Mouse (Mus musculus) CH12.LX (cell line): ENCODE measurements around the gene C130026I21Rik. TPM values are rescaled to one million over a fixed set of nuclear protein-coding genes. Genes with fewer than 3 reads are reported as not detected.
"Not testable (repeated sequence)": the region's sequence is repeated elsewhere in the genome, so short reads cannot be mapped to it uniquely, and the experiment has no call there.

Experiments
- DNase-seq: peaks from one replicate; pipeline ENCODE4 v3.0.0-alpha.2; 2013; ENCODE audit errors: extremely low read depth
- H3K27ac ChIP-seq: 2 replicates; pipeline ENCODE4 v1.5.1; 2012; ENCODE audit warnings: low read depth, mild to moderate bottlenecking, control low read depth, moderate library complexity; ENCODE audit not compliant: insufficient read depth
- H3K27me3 ChIP-seq: replicated peaks from 2 replicates; pipeline ENCODE3; 2012; ENCODE audit warnings: inconsistent platforms
- H3K36me3 ChIP-seq, 2 experiments: replicated peaks in 1 of 2; 2 replicates each; pipeline versions ENCODE3 to v1.6.1; 2012; ENCODE audit warnings: inconsistent platforms in 1 of 2, low read length in 1 of 2, mild to moderate bottlenecking in 1 of 2, mixed read lengths in 1 of 2, moderate library complexity in 1 of 2; ENCODE audit not compliant: control insufficient read depth in 1 of 2, insufficient read depth in 1 of 2
- H3K4me1 ChIP-seq, 2 experiments: 2 replicates each; pipeline ENCODE4 v1.6.1; 2012; ENCODE audit warnings: inconsistent platforms in 1 of 2, moderate library complexity in 1 of 2; ENCODE audit not compliant: insufficient read depth in 2 of 2, control insufficient read depth in 1 of 2
- H3K4me2 ChIP-seq: 2 replicates; pipeline ENCODE4 v1.6.1; 2012; ENCODE audit warnings: low read depth, mild to moderate bottlenecking, control low read depth; ENCODE audit not compliant: poor library complexity, insufficient read depth, severe bottlenecking
- H3K4me3 ChIP-seq, 3 experiments: fragments of 150-350 bp in 1 of 3; sonication (generic) in 1 of 3; replicated peaks in 1 of 3; 2 replicates each; pipeline versions ENCODE3 to v1.5.1; 2011 to 2012; ENCODE audit warnings: low read depth in 2 of 3, low read length in 2 of 3, mild to moderate bottlenecking in 2 of 3, moderate library complexity in 2 of 3, control low read depth in 1 of 3, improper control_type of control experiment in 1 of 3, inconsistent platforms in 1 of 3, mixed read lengths in 1 of 3; ENCODE audit not compliant: poor library complexity in 1 of 3
- H3K79me2 ChIP-seq: replicated peaks from 2 replicates; pipeline ENCODE4 v1.6.1; 2012; ENCODE audit warnings: mild to moderate bottlenecking, moderate library complexity; ENCODE audit not compliant: control insufficient read depth, poor library complexity, insufficient read depth, severe bottlenecking; ENCODE audit errors: extremely low read depth
- H3K9ac ChIP-seq: 2 replicates; pipeline ENCODE4 v1.6.1; 2012; ENCODE audit warnings: low read depth, mild to moderate bottlenecking, control low read depth, moderate library complexity; ENCODE audit not compliant: insufficient read depth
- H3K9me3 ChIP-seq: replicated peaks from 2 replicates; pipeline ENCODE3; 2012; ENCODE audit warnings: low read length, inconsistent platforms, mixed read lengths
- dilution Hi-C: fragments of 300-500 bp; cut with MboI; formaldehyde crosslinking; loops from 2 replicates; pipeline ENCODE4 v1.14.3; 2020; ENCODE audit warnings: low sequenced_read_pairs; ENCODE audit not compliant: extremely low pct_unique_long_range_greater_than_20kb, extremely low pct_ligation_motif_present
- in situ Hi-C: fragments of 300-500 bp; cut with MboI; formaldehyde crosslinking; loops from 3 replicates; pipeline ENCODE4 v1.14.3; 2019; ENCODE audit warnings: low sequenced_read_pairs, low pct_ligation_motif_present, low pct_unique_long_range_greater_than_20kb, mixed read lengths
- polyA plus RNA-seq: library from polyadenylated mRNA; unstranded; fragments of >175 nt; gene quantifications from 2 replicates; pipeline ENCODE4 v1.2.1, GENCODE M21; 2012; ENCODE audit warnings: low read depth; ENCODE audit not compliant: insufficient read length
- total RNA-seq, 2 experiments: library from RNA; depleted of rRNA; stranded (reverse); fragments of 300-350 nt in 1 of 2; fragments of >200 nt in 1 of 2; gene quantifications; 2 replicates each; pipeline ENCODE4 v1.2.3; 2012 to 2014

Gene C130026I21Rik
- total and polyA plus RNA-seq, 3 experiments: 175 to 398 (median 379) TPM

DNA sequence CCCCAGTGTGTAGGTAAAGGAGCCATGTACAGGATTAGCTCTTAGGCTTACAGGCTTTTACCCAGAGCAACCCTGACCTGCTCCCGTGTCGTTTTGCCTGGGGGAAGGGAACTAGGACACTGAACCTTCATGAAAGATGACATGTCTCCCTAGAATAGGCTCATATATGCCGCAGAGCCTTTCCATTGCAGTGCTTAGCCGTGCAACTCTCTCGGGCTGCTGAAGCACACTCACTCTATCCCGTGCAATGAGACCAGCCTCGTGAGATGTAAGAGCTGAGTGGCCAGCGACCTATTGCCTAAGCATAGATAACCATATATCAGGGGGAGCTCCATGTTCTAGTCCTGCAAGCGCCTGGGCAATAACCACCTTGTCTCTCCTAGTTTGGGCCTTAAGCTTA is 274.1 kb downstream of the C130026I21Rik start:
- H3K36me3 ChIP-seq, H3K79me2 ChIP-seq, H3K4me1 ChIP-seq, H3K27me3 ChIP-seq, H3K9ac ChIP-seq, H3K9me3 ChIP-seq, dilution Hi-C loops, H3K4me2 ChIP-seq, in situ Hi-C loops, DNase-seq, H3K27ac ChIP-seq, H3K4me3 ChIP-seq: not testable (repeated sequence)

DNA sequence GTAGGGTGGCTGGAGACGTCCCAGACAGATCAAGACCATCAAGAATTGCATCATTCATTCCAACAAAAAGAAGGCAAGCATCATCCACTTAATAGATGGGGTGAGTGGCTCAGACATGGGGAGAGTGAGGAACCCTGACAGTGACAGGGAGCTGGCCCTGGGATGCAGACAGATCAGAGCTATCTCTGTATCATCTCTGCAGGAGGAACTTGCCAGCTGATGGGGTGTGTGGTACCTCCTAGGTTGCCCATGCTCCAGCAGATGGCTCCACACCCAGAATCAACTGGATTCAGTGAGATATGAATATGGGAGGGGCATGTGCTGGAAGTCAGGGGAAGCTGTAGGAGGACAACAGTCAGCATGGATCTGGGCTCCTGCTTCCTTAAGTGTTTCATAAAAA is 275.9 kb downstream of the C130026I21Rik start:
- H3K4me3 ChIP-seq, H3K79me2 ChIP-seq, H3K36me3 ChIP-seq, H3K9ac ChIP-seq, dilution Hi-C loops, H3K27me3 ChIP-seq, in situ Hi-C loops, H3K4me2 ChIP-seq, H3K27ac ChIP-seq, DNase-seq, H3K9me3 ChIP-seq, H3K4me1 ChIP-seq: not testable (repeated sequence)

DNA sequence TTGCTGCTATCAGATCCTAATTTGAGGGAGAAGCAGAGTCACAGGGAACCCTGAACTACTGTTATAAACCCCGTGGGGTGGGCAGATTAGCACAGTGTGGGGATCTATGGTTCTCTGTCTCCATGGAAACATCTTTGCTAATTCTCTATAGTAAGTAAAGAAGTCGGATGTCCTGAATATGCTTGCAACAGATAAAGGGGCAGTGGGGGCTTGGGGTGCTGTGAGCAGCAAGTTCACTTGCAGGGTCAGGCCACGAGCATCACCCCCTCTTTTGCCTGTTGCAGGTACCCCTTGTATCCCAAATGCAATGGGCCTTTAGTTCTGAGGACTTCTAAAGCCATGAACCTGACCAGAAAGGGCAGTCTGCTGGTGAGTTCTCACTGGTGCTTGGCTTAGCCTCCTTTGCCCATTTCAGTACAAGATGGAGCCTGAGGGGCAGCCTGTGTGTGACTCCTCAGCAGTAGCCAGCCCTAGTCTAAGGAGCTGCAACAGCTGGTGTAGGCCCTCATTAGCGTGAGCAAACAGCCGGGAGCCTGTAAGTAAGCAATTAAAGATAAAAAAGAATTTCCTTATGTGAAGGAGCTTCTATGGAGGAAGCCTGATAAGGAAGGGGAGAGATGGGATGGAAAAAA is 276.6 kb downstream of the C130026I21Rik start:
- H3K4me2 ChIP-seq, H3K9ac ChIP-seq, H3K36me3 ChIP-seq, in situ Hi-C loops, H3K4me1 ChIP-seq, H3K9me3 ChIP-seq, dilution Hi-C loops, H3K4me3 ChIP-seq, H3K27ac ChIP-seq, H3K79me2 ChIP-seq, DNase-seq, H3K27me3 ChIP-seq: not testable (repeated sequence)

DNA sequence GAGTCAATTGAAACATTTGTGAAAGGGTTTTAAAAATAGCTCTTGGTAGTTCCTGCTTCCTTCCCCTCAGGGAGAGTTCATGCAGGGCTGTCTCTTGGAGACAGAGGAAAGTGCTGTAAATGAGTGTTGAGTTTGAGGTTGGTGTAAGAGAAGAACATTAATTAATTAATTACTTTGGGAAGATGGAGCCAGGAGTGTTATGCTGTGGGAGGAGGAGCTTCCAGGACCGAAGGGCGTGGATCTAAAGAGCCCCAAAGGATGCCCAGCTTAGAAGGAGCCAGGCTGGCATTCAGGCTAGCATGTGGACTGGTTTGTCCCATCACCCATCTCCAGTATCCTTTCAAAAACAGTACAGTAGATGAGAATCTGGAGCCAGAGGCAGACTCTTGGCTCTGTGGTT is 277.1 kb downstream of the C130026I21Rik start:
- H3K27me3 ChIP-seq, H3K27ac ChIP-seq, H3K36me3 ChIP-seq, in situ Hi-C loops, H3K9me3 ChIP-seq, H3K4me1 ChIP-seq, H3K9ac ChIP-seq, H3K4me3 ChIP-seq, H3K79me2 ChIP-seq, dilution Hi-C loops, DNase-seq, H3K4me2 ChIP-seq: not testable (repeated sequence)

DNA sequence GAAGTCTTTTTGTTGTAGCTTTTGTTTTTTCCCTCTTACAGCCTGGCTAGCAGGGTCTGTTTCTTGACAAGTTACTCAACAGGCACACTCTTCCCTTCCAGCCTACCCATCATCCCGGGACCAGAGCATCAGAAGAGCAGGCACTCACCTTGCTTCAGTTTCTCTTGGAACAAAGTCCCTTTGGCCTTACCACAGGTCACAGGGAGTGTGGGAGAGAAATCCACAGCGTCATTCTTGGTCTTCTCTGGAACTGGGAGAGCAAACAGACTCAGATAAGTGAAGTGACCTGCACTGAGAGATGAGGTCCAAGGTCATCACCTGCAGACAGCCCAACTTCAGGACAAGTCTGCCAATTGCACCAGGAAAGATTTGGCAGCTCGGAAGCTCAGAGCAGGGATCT is 277.5 kb downstream of the C130026I21Rik start:
- H3K4me1 ChIP-seq, H3K36me3 ChIP-seq, dilution Hi-C loops, H3K27me3 ChIP-seq, DNase-seq, H3K9me3 ChIP-seq, in situ Hi-C loops, H3K27ac ChIP-seq, H3K4me2 ChIP-seq, H3K4me3 ChIP-seq, H3K79me2 ChIP-seq, H3K9ac ChIP-seq: not testable (repeated sequence)

DNA sequence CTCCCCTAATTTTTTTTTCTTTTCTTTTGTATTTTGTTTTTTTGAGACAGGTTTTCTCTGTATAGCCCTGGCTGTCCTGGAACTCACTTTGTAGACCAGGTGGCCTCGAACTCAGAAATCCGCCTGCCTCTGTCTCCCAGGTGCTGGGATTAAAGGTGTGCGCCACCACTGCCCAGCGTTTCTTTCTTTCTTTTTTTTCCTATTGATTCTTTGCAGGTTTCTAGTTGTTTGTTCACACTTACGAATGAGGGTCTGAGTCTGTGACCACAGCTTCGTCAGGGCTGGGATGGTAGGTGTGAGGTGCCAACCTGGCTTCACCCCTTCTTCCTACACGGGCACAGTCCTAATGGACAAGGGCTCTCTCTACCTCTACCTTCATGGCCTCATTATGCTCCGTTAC is 281.3 kb downstream of the C130026I21Rik start:
- in situ Hi-C loops: not testable (repeated sequence)

More for the DNA sequence above, 281.3 kb downstream of the C130026I21Rik start:
- H3K27me3 ChIP-seq, H3K9me3 ChIP-seq, H3K36me3 ChIP-seq, H3K4me3 ChIP-seq, H3K4me2 ChIP-seq, H3K4me1 ChIP-seq, DNase-seq, H3K27ac ChIP-seq, dilution Hi-C loops, H3K9ac ChIP-seq, H3K79me2 ChIP-seq: not testable (repeated sequence)
